Mouse (Mus musculus) neural tube, embryonic 14.5 days (tissue): ENCODE measurements around the gene Art5. TPM values are rescaled to one million over a fixed set of nuclear protein-coding genes. Genes with fewer than 3 reads are reported as not detected.
A peak's percentile ranks its signal among the peaks of the same experiment; 100 is the strongest.

Experiments used
- ATAC-seq: fragments of 200-750 bp; cut with Nextera tagmentation; 2 replicates; pipeline ENCODE4 v1.8.0; 2017; ENCODE audit warnings: low read depth, mild to moderate bottlenecking, moderate TSS enrichment, moderate library complexity
- H3K27ac ChIP-seq: fragments of 300-500 bp; sonication (generic); 2 replicates; pipeline ENCODE4 v1.5.1; 2014; ENCODE audit warnings: low read depth, mild to moderate bottlenecking, control low read depth, low read length, moderate library complexity, mixed read lengths
- H3K27me3 ChIP-seq: fragments of 300-500 bp; sonication (generic); 2 replicates; pipeline ENCODE4 v1.6.1; 2014; ENCODE audit warnings: low read length; ENCODE audit not compliant: control insufficient read depth, insufficient read depth
- H3K36me3 ChIP-seq: fragments of 300-500 bp; sonication (generic); 2 replicates; pipeline ENCODE4 v1.6.1; 2014; ENCODE audit warnings: low read length, mixed read lengths; ENCODE audit not compliant: control insufficient read depth, insufficient read depth
- H3K4me1 ChIP-seq: fragments of 300-500 bp; sonication (generic); 2 replicates; pipeline ENCODE4 v1.6.1; 2014; ENCODE audit warnings: low read length; ENCODE audit not compliant: control insufficient read depth, insufficient read depth
- H3K4me2 ChIP-seq: fragments of 300-500 bp; sonication (generic); 2 replicates; pipeline ENCODE4 v1.6.1; 2014; ENCODE audit warnings: mild to moderate bottlenecking, low read depth, low read length, control low read depth
- H3K4me3 ChIP-seq: fragments of 300-500 bp; sonication (generic); 2 replicates; pipeline ENCODE4 v1.5.1; 2014; ENCODE audit warnings: low read depth, low read length, control low read depth, mixed read lengths
- H3K9ac ChIP-seq: fragments of 300-500 bp; sonication (generic); replicated peaks from 2 replicates; pipeline ENCODE4 v1.6.1; 2014; ENCODE audit warnings: low read depth, mild to moderate bottlenecking, control low read depth, low read length, mixed read lengths
- H3K9me3 ChIP-seq: fragments of 300-500 bp; sonication (generic); 2 replicates; pipeline ENCODE4 v1.6.1; 2016; ENCODE audit warnings: low read length; ENCODE audit not compliant: control insufficient read depth
- WGBS: fragments of 180-500 bp; shearing (Covaris S2); extraction: QIAGEN DNeasy Blood & Tissue Kit; methylation state at CpG from one replicate; pipeline ENCODE4 v1.1.7; 2014; 5-methylcytosine and 5-hydroxymethylcytosine counted together
- polyA plus RNA-seq: library from polyadenylated mRNA; unstranded; fragments of >200 nt; fragmentation: Nextera tagmentation; extraction: Ambion mirVana; gene quantifications from 2 replicates; pipeline ENCODE4 v1.2.1, GENCODE M21; 2014

Art5 gene
- polyA plus RNA-seq, 1 experiment from 2014 or later = 0.13 TPM

DNA sequence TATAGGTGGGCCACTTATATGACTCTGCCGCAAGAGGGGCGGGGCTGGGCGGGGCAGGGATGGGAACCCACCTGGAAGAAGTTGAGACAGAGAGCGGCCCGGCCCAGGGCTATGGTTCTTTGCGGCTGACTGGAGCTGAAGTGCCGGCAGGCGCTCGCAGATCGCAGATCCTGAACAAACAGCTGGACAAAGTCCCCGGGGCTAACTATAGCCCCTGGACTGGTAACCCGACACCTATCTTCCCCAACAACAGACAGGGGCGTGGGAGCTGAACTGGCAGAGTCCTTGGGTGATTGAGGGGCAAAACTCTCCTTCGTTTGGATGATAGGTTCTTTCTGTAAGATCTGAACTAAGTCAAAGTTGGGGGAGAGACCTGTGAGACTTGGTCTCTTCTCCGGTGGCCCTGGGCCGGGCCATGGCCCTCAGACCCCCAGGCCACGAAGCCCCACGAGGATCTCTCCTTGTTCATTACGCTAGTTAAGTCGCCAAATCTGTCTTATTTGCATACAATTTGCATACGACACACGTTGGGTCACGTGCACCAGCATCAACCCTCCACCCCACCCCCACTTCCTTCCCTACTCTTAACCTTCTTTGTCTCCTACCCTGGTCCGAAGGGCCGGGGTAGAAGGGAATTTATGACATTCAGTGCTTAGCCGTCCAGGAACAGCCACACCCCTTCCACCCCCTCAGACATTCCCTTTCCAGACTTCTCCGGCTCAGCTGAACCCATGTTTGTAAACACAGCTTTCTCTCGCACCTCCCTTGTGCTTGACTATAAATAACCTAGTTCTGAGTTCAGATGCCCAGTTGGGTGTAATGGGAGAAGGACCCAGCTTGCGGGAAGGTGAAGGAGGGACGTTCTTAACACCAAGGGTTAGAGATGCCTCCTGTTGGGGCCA lies 9.3 kb downstream of the Art5 start:
- Histone ChIP-seq H3K27me3 (no peaks in the 10 kb centered on the region), H3K4me2 (peak overlapping the region; percentile 42), H3K4me3 (no peak overlapping the region), H3K36me3 (no peaks in the 10 kb centered on the region), H3K4me1 (peaks cover 4% of the 10 kb centered on the region; the same call in 1 of the 2 replicates), H3K9ac (no peak overlapping the region), H3K9me3 (no peaks in the 10 kb centered on the region), H3K27ac (no peak overlapping the region)
- ATAC-seq = peak; percentile 52
- WGBS = 2% methylated on average over 30 of the region's 30 CpGs

DNA sequence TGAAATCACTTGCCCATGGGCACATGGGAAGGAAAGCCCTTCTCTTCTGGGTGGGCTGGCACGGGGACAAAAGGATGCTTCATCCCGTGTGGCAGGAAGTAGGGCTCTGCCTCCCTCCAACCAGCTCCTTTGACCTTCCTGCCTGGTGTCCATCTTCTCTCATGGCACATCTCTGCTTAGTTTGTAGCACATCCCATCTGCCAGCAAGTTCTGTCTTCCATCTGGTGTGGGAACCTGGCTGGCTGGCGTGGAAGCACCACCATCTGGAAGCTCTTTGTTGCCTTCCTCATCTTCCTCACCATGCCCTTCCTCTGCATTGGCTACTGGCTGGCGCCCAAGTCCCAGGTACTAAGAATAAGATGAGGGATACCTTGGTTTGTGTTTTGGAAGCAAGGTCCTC lies 22.0 kb downstream of the Art5 start:
- 94% methylated on average over 4 of the region's 4 CpGs for WGBS
- H3K9ac ChIP-seq = no peak overlapping the region

DNA sequence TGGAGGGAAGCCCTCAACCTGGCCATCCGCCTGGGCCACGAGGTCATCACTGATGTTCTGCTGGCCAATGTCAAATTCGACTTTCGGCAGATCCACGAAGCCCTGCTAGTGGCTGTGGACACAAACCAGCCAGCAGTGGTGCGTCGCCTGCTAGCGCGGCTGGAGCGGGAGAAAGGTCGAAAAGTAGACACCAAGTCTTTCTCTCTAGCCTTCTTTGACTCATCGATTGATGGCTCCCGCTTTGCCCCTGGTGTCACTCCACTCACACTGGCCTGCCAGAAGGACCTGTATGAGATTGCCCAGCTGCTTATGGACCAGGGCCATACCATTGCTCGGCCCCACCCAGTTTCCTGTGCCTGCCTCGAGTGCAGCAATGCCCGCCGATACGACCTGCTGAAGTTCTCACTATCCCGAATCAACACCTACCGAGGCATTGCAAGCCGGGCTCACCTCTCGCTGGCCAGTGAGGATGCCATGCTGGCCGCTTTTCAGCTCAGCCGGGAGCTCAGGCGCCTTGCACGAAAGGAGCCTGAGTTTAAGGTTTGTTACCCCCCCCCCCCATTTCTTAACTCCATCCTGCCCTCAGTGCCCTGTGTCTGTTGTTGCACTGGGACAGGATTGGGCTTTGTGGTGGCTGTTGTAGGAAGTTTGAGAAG lies 25.1 kb downstream of the Art5 start:
- ATAC-seq = no peak
- WGBS = 93% methylated on average over 26 of the region's 26 CpGs
- H3K36me3 ChIP-seq = peaks cover 41% of the 10 kb centered on the region

More for the DNA sequence above, 22.0 kb downstream of the Art5 start:
- no peaks in the 10 kb centered on the region for H3K4me1 ChIP-seq
- no peak overlapping the region for H3K4me3 ChIP-seq
- no peaks in the 10 kb centered on the region for H3K9me3 ChIP-seq
- ATAC-seq = no peak
- H3K27ac ChIP-seq = no peak overlapping the region
- no peaks in the 10 kb centered on the region for H3K27me3 ChIP-seq
- H3K4me2 ChIP-seq = no peak overlapping the region
- H3K36me3 ChIP-seq = peaks cover 21% of the 10 kb centered on the region

DNA sequence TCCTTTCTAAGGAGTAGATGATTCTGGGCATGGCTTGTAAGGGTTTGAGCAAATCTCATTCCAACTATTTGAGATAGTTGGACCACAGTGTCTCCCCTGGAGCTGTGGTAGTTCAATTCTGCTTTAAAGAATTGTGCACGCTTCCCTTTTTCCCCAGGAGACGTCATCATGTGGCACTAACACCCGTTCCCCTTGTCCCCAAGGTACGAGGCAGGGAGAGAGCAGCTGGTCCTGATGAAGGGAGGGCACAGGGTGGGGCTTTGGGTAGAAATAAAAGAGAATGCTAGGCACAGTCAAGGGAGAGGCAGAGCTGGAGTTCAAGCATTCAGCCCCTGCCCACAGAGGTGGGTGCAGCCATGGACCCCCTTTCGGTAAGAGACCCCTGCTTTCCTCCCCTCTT lies 26.5 kb downstream of the Art5 start, which contains the start of gene Trpc2:
Trpc2 (plus strand) TSS at position 301 of the 400 bp plus-strand sequence.
- no peak for ATAC-seq
- H3K4me3 ChIP-seq = no peak within 1 kb of the TSS
- no peaks in the 10 kb centered on the region for H3K9me3 ChIP-seq
- H3K27ac ChIP-seq = no peak within 1 kb of the TSS
- WGBS = 83% methylated on average over 5 of the region's 5 CpGs
- no peak within 1 kb of the TSS for H3K9ac ChIP-seq
- H3K4me2 ChIP-seq = no peak within 1 kb of the TSS
- no peaks in the 10 kb centered on the region for H3K4me1 ChIP-seq
- H3K27me3 ChIP-seq = no peaks in the 10 kb centered on the region
- peaks cover 47% of the 10 kb centered on the region for H3K36me3 ChIP-seq

More for the DNA sequence above, 25.1 kb downstream of the Art5 start:
- H3K4me3 ChIP-seq = no peak overlapping the region
- no peaks in the 10 kb centered on the region for H3K4me1 ChIP-seq
- H3K4me2 ChIP-seq = no peak overlapping the region
- H3K9me3 ChIP-seq = no peaks in the 10 kb centered on the region
- no peak overlapping the region for H3K9ac ChIP-seq
- no peak overlapping the region for H3K27ac ChIP-seq
- H3K27me3 ChIP-seq = no peaks in the 10 kb centered on the region

DNA sequence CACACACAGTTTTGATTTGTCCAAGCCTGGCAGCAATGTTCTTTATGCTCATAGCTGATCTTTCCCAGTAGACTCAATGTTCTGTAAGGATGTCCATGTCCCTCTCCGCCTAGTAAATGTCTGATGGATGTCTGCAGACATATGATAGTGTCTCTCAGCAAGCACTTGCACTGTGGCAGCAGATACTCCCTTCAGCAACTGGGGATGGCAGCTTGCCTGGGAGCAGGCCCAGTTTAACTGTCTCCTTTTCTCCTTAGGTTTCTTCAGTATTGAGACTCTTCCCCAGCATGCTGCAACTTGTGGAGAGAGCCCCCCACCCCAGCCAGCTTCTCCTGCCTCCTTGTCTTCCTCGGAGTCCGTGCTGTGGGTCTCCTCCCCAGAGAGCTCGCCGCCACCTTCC lies 27.5 kb downstream of the Art5 start:
- H3K27me3 ChIP-seq = no peaks in the 10 kb centered on the region
- H3K4me1 ChIP-seq = no peaks in the 10 kb centered on the region
- H3K9me3 ChIP-seq = no peaks in the 10 kb centered on the region
- H3K4me2 ChIP-seq = no peak overlapping the region
- no peak overlapping the region for H3K9ac ChIP-seq
- WGBS = 96% methylated on average over 5 of the region's 5 CpGs
- no peak overlapping the region for H3K4me3 ChIP-seq
- no peak for ATAC-seq
- peaks cover 52% of the 10 kb centered on the region for H3K36me3 ChIP-seq
- H3K27ac ChIP-seq = no peak overlapping the region

DNA sequence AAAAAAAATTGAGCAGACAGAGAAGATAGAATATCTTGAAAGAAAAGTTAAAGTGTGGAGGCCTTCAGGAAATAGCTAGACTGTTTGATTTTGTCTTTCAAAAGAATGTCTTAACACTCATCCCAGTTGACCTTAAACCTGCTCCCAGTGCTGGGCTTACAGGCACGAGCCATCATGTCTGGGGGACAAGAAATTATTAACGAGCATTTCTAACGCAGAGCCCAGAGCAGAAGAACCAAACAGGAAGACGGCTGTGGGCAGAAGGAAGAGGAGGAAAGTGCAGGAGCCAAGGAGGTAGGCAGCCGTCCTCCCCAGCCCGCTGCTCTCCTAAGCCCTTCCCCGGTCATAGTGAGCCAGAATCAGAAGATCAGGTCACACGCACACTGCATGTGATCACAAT lies 29.0 kb downstream of the Art5 start:
- peaks cover 57% of the 10 kb centered on the region for H3K36me3 ChIP-seq

DNA sequence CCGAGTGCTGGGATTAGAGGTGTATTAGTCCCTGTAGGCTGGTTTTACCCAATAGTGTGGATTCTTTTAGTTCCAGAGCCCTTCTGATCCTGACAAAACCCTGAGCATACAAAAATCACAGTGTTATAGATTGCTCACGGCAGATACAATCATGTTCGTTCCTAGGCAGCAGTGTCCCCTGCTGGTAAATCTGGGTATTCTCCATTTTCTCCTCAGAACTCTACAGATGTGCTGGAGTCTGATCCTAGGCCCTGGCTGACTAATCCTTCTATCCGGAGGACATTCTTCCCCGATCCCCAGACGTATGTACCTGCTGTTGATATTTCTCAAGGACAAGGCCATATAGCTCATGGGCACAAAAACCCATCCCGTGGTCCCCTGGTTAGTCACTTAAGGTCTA lies 30.8 kb downstream of the Art5 start:
- Histone ChIP-seq H3K9ac (no peak overlapping the region), H3K27me3 (no peaks in the 10 kb centered on the region), H3K27ac (no peak overlapping the region), H3K4me2 (no peak overlapping the region), H3K4me1 (no peaks in the 10 kb centered on the region), H3K4me3 (no peak overlapping the region), H3K36me3 (peaks cover 58% of the 10 kb centered on the region), H3K9me3 (no peaks in the 10 kb centered on the region)
- ATAC-seq = no peak
- 85% methylated on average over 7 of the region's 7 CpGs for WGBS

More for the DNA sequence above, 29.0 kb downstream of the Art5 start:
- H3K4me2 ChIP-seq = no peak overlapping the region
- H3K4me1 ChIP-seq = no peaks in the 10 kb centered on the region
- no peaks in the 10 kb centered on the region for H3K27me3 ChIP-seq
- no peak overlapping the region for H3K9ac ChIP-seq
- no peaks in the 10 kb centered on the region for H3K9me3 ChIP-seq
- 99% methylated on average over 8 of the region's 8 CpGs for WGBS
- H3K27ac ChIP-seq = no peak overlapping the region
- no peak for ATAC-seq
- no peak overlapping the region for H3K4me3 ChIP-seq

DNA sequence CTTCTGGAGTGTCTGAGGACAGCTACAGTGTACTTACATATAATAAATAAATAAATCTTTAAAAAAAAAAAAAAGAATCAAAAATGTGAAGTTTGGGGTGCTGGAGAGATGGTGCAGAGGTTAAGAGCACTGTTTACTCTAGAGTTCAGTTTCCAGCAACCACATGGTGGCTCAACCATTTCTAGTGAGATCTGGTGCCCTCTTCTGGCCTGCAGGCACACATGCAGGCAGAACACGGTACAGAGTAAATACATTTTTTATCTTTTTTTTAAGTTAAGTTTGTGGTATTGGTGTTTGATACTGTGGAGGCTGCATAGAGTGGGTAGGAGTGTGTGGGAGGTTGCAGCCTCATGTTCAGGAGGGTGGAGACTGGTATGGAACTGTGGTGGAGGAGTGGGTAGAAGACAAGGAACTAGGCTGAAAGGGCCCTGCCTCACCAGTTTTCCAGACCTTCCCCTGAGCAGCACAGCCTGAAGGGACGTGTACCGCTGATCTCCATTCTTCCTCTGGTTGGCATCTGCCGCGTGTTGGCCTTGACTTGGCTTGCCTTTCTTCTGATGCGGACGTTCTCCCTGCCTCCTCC lies 32.5 kb downstream of the Art5 start:
- Histone ChIP-seq H3K4me3 (no peak overlapping the region), H3K27me3 (no peaks in the 10 kb centered on the region), H3K4me2 (no peak overlapping the region), H3K27ac (no peak overlapping the region), H3K36me3 (peaks cover 58% of the 10 kb centered on the region), H3K9me3 (no peaks in the 10 kb centered on the region), H3K4me1 (no peaks in the 10 kb centered on the region), H3K9ac (no peak overlapping the region)
- 78% methylated on average over 7 of the region's 7 CpGs for WGBS
- no peak for ATAC-seq

DNA sequence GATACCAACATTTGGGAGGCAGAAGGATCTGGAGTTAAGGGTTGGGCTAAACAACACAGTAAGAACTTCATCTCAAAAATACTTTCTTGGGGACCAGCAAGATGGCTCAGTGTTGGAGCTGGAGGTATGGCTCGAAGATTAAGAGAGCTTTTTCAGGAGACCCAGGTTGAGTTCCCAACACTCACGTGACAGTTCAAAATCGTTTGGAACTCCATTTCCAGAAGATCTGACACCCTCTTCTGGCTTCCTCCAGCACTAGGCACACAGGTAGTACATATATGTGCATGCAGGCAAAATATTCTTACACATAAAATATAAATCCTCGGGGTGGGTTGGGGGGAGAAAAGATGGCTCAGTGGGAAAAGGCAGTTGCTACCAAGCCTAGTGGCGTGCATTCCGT lies 42.9 kb downstream of the Art5 start:
- Histone ChIP-seq H3K27ac (no peak overlapping the region), H3K9me3 (no peaks in the 10 kb centered on the region), H3K4me1 (peaks cover 19% of the 10 kb centered on the region), H3K27me3 (no peaks in the 10 kb centered on the region), H3K9ac (no peak overlapping the region), H3K4me3 (peak overlapping the region; percentile 48), H3K4me2 (peak overlapping the region; percentile 66), H3K36me3 (no peaks in the 10 kb centered on the region)
- no peak for ATAC-seq
- 83% methylated on average over 6 of the region's 6 CpGs for WGBS
